Mouse (Mus musculus) ES-E14 (cell line): ENCODE measurements around the gene Wfdc13.

Experiments used
- CHD2 ChIP-seq: IDR thresholded peaks from 2 replicates; pipeline ENCODE4 v1.6.1; 2014; ENCODE audit warnings: mild to moderate bottlenecking, low read depth, low read length, inconsistent platforms
- HCFC1 ChIP-seq: IDR thresholded peaks from 2 replicates; pipeline ENCODE4 v1.6.1; 2012; ENCODE audit warnings: low read length, inconsistent platforms, borderline replicate concordance; ENCODE audit not compliant: insufficient read depth
- MAFK ChIP-seq: IDR thresholded peaks from 2 replicates; pipeline ENCODE4 v1.6.1; 2014; ENCODE audit warnings: mild to moderate bottlenecking, low read depth, low read length, inconsistent platforms; ENCODE audit not compliant: insufficient read depth
- ZC3H11A ChIP-seq: IDR thresholded peaks from 2 replicates; pipeline ENCODE4 v1.6.1; 2012; ENCODE audit warnings: low read depth, mild to moderate bottlenecking, inconsistent platforms, low read length, borderline replicate concordance
- ZNF384 ChIP-seq: IDR thresholded peaks from 2 replicates; pipeline ENCODE4 v1.6.1; 2012; ENCODE audit warnings: low read depth, low read length, inconsistent platforms

GRCm38 (mm10) chr2:164733259-164733658, 48.4 kb downstream of the Wfdc13 start:
- no peak for TF ChIP-seq CHD2
- no peak for TF ChIP-seq MAFK
- TF ChIP-seq ZC3H11A = no peak
- no peak for TF ChIP-seq HCFC1
- no peak for TF ChIP-seq ZNF384
